Mouse (Mus musculus) MEL (cell line): ENCODE data around the gene Gm45261. TPM values are rescaled to one million over a fixed set of nuclear protein-coding genes. Genes with fewer than 3 reads are reported as not detected.

ENCODE experiments used
- DNase-seq: peaks from one replicate; pipeline ENCODE4 v3.0.0; 2011; ENCODE audit warnings: low read depth, low spot score
- H3K27ac ChIP-seq: 2 replicates; pipeline ENCODE4 v1.5.1; 2012; ENCODE audit warnings: low read depth, mild to moderate bottlenecking, control low read depth, low read length, moderate library complexity; ENCODE audit not compliant: control insufficient read depth
- H3K27me3 ChIP-seq, 2 experiments: fragments of 150-350 bp in 1 of 2; sonication (generic) in 1 of 2; 2 replicates each; pipeline ENCODE4 v1.6.1; 2012; ENCODE audit warnings: low read length in 2 of 2, mild to moderate bottlenecking in 2 of 2, improper control_type of control experiment in 1 of 2, moderate library complexity in 1 of 2; ENCODE audit not compliant: insufficient read depth in 2 of 2, control insufficient read depth in 1 of 2
- H3K36me3 ChIP-seq, 2 experiments: 2 replicates each; pipeline ENCODE4 v1.6.1; 2012 to 2014; ENCODE audit warnings: low read length in 2 of 2, improper control_type of control experiment in 1 of 2, inconsistent platforms in 1 of 2, mild to moderate bottlenecking in 1 of 2; ENCODE audit not compliant: insufficient read depth in 2 of 2, control insufficient read depth in 1 of 2
- H3K4me1 ChIP-seq, 2 experiments: fragments of 150-350 bp in 1 of 2; sonication (generic) in 1 of 2; 2 replicates each; pipeline ENCODE4 v1.6.1; 2012; ENCODE audit warnings: low read length in 2 of 2, improper control_type of control experiment in 1 of 2, mild to moderate bottlenecking in 1 of 2; ENCODE audit not compliant: insufficient read depth in 2 of 2, control insufficient read depth in 1 of 2
- H3K4me3 ChIP-seq, 2 experiments: fragments of 150-350 bp in 1 of 2; sonication (generic) in 1 of 2; 2 replicates each; pipeline ENCODE4 v1.5.1; 2012; ENCODE audit warnings: low read depth in 2 of 2, low read length in 2 of 2, mild to moderate bottlenecking in 2 of 2, moderate library complexity in 2 of 2, control low read depth in 1 of 2, improper control_type of control experiment in 1 of 2; ENCODE audit not compliant: control insufficient read depth in 1 of 2, insufficient read depth in 1 of 2
- H3K79me2 ChIP-seq: 2 replicates; pipeline ENCODE4 v1.6.1; 2012; ENCODE audit warnings: mild to moderate bottlenecking, low read length, moderate library complexity; ENCODE audit not compliant: control insufficient read depth, poor library complexity, insufficient read depth
- H3K9ac ChIP-seq: 2 replicates; pipeline ENCODE4 v1.6.1; 2012; ENCODE audit warnings: low read depth, mild to moderate bottlenecking, control low read depth, low read length, moderate library complexity; ENCODE audit not compliant: control insufficient read depth, poor library complexity, severe bottlenecking
- H3K9me3 ChIP-seq: fragments of 150-350 bp; sonication (generic); replicated peaks from 2 replicates; pipeline ENCODE4 v1.6.1; 2012; ENCODE audit warnings: mild to moderate bottlenecking, low read length, improper control_type of control experiment, moderate library complexity; ENCODE audit not compliant: insufficient read depth
- CHD1 ChIP-seq: IDR thresholded peaks from 2 replicates; pipeline ENCODE4 v1.6.1; 2012; ENCODE audit warnings: low read depth, mild to moderate bottlenecking, inconsistent platforms, low read length, improper control_type of control experiment
- CHD2 ChIP-seq: IDR thresholded peaks from 2 replicates; pipeline ENCODE4 v1.6.1; 2011; ENCODE audit warnings: low read length, improper control_type of control experiment
- EP300 ChIP-seq, 2 experiments: IDR thresholded peaks; 2 replicates each; pipeline ENCODE4 v1.6.1; 2011; ENCODE audit warnings: improper control_type of control experiment in 2 of 2, low read length in 2 of 2, low read depth in 1 of 2, mild to moderate bottlenecking in 1 of 2
- HCFC1 ChIP-seq: IDR thresholded peaks from 2 replicates; pipeline ENCODE4 v1.6.1; 2012; ENCODE audit warnings: low read depth, mild to moderate bottlenecking, inconsistent platforms, low read length, improper control_type of control experiment, moderate library complexity
- KAT2A ChIP-seq: conservative IDR thresholded peaks from 2 replicates; pipeline ENCODE4 v1.6.1; 2012; ENCODE audit warnings: low read depth, low read length, improper control_type of control experiment, inconsistent platforms
- MAFK ChIP-seq: IDR thresholded peaks from 2 replicates; pipeline ENCODE4 v1.6.1; 2011; ENCODE audit warnings: low read depth, mild to moderate bottlenecking, low read length, improper control_type of control experiment, borderline replicate concordance
- MEF2A ChIP-seq: IDR thresholded peaks from 2 replicates; pipeline ENCODE4 v1.6.1; 2014; ENCODE audit warnings: low read depth, mild to moderate bottlenecking, inconsistent platforms, low read length, improper control_type of control experiment; ENCODE audit not compliant: poor library complexity, insufficient replicate concordance, severe bottlenecking; ENCODE audit errors: extremely low read depth
- MXI1 ChIP-seq: IDR thresholded peaks from 2 replicates; pipeline ENCODE4 v1.6.1; 2011; ENCODE audit warnings: mild to moderate bottlenecking, low read depth, low read length, improper control_type of control experiment
- MYB ChIP-seq: IDR thresholded peaks from 2 replicates; pipeline ENCODE4 v1.6.1; 2011; ENCODE audit warnings: mild to moderate bottlenecking, low read depth, low read length, improper control_type of control experiment
- MYC ChIP-seq: IDR thresholded peaks from 2 replicates; pipeline ENCODE4 v1.6.1; 2011; ENCODE audit warnings: low read depth, mild to moderate bottlenecking, low read length, improper control_type of control experiment, moderate library complexity
- NELFE ChIP-seq: IDR thresholded peaks from 2 replicates; pipeline ENCODE4 v1.6.1; 2011; ENCODE audit warnings: low read depth, low read length, improper control_type of control experiment
- NRF1 ChIP-seq: IDR thresholded peaks from 2 replicates; pipeline ENCODE4 v1.6.1; 2014; ENCODE audit warnings: low read depth, mild to moderate bottlenecking, inconsistent platforms, low read length, improper control_type of control experiment, moderate library complexity; ENCODE audit not compliant: poor library complexity, insufficient read depth, severe bottlenecking
- POLR2AphosphoS2 ChIP-seq: IDR thresholded peaks from 2 replicates; pipeline ENCODE4 v1.6.1; 2011; ENCODE audit warnings: low read length, improper control_type of control experiment
- POLR2AphosphoS5 ChIP-seq: IDR thresholded peaks from 2 replicates; pipeline ENCODE4 v1.6.1; 2012; ENCODE audit warnings: low read depth, borderline replicate concordance, mild to moderate bottlenecking, inconsistent platforms, low read length, moderate library complexity, mixed read lengths
- RAD21 ChIP-seq: IDR thresholded peaks from 2 replicates; pipeline ENCODE4 v1.6.1; 2011; ENCODE audit warnings: mild to moderate bottlenecking, low read depth, low read length, improper control_type of control experiment
- RCOR1 ChIP-seq: IDR thresholded peaks from 2 replicates; pipeline ENCODE4 v1.6.1; 2012; ENCODE audit warnings: low read depth, mild to moderate bottlenecking, inconsistent platforms, low read length, improper control_type of control experiment
- SIN3A ChIP-seq: IDR thresholded peaks from 2 replicates; pipeline ENCODE4 v1.6.1; 2012; ENCODE audit warnings: low read length, improper control_type of control experiment, inconsistent platforms
- SMC3 ChIP-seq: IDR thresholded peaks from 2 replicates; pipeline ENCODE4 v1.6.1; 2011; ENCODE audit warnings: low read depth, low read length, improper control_type of control experiment
- TAL1 ChIP-seq: IDR thresholded peaks from 2 replicates; pipeline ENCODE4 v1.6.1; 2012; ENCODE audit warnings: mild to moderate bottlenecking, inconsistent platforms, low read length, moderate library complexity, mixed read lengths
- USF1 ChIP-seq: IDR thresholded peaks from 2 replicates; pipeline ENCODE4 v1.6.1; 2014; ENCODE audit warnings: low read depth, mild to moderate bottlenecking, inconsistent platforms, low read length, improper control_type of control experiment, moderate library complexity
- USF2 ChIP-seq, 2 experiments: IDR thresholded peaks; 2 replicates each; pipeline ENCODE4 v1.6.1; 2011 to 2012; ENCODE audit warnings: improper control_type of control experiment in 2 of 2, low read length in 2 of 2, borderline replicate concordance in 1 of 2, inconsistent platforms in 1 of 2, low read depth in 1 of 2, mild to moderate bottlenecking in 1 of 2; ENCODE audit not compliant: insufficient read depth in 1 of 2
- ZC3H11A ChIP-seq: IDR thresholded peaks from 2 replicates; pipeline ENCODE4 v1.6.1; 2012; ENCODE audit warnings: low read depth, mild to moderate bottlenecking, inconsistent platforms, low read length, improper control_type of control experiment
- ZKSCAN1 ChIP-seq: IDR thresholded peaks from 2 replicates; pipeline ENCODE4 v1.6.1; 2012; ENCODE audit warnings: low read depth, mild to moderate bottlenecking, inconsistent platforms, low read length, improper control_type of control experiment, moderate library complexity
- polyA plus RNA-seq, 2 experiments: library from polyadenylated mRNA; stranded (reverse) in 1 of 2; unstranded in 1 of 2; fragments of >175 nt in 1 of 2; fragments of >200 nt in 1 of 2; gene quantifications; 2 replicates each; pipeline versions ENCODE4 v1.2.1 to v1.2.4; 2012; ENCODE audit warnings: low replicate concordance in 2 of 2, low read depth in 1 of 2; ENCODE audit not compliant: insufficient read length in 2 of 2, insufficient read depth in 1 of 2, missing spikeins in 1 of 2
- total RNA-seq: library from RNA; depleted of rRNA; stranded (reverse); fragments of 300-350 nt; gene quantifications from 2 replicates; pipeline ENCODE4 v1.2.3, GENCODE M21; 2012

Gene Gm45261
- total and polyA plus RNA-seq, 3 experiments: not detected

DNA sequence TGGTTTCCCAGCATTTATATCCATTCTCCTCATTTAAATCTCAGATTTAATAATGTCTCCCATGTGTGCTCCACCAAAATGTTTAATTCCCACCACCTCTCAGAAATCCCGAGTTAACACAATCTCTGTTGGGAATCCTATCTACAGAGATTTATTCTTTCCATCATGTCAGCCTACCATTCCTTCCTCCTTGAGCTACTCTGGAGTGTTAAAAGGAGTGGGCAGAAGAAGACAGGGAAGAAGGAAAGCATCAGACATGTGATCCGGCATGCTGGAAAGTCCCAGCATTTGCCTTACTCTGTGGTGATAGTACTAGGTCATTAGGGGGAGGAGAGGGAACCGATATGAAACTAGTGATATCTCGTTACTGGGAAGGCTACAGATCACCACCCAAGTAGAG lies 42.8 kb upstream of the Gm45261 start:
- no peak for TF ChIP-seq MXI1
- TF ChIP-seq MYB: no peak
- TF ChIP-seq CHD1: no peak
- no peak for TF ChIP-seq MAFK
- H3K9ac ChIP-seq: no peak overlapping the region
- no peaks in the 10 kb centered on the region for H3K27me3 ChIP-seq
- H3K27ac ChIP-seq: no peak overlapping the region
- H3K4me3 ChIP-seq: no peak overlapping the region
- no peaks in the 10 kb centered on the region for H3K79me2 ChIP-seq
- no peaks in the 10 kb centered on the region for H3K4me1 ChIP-seq
- no peaks in the 10 kb centered on the region for H3K36me3 ChIP-seq
- no peak for DNase-seq
- no peaks in the 10 kb centered on the region for H3K9me3 ChIP-seq

DNA sequence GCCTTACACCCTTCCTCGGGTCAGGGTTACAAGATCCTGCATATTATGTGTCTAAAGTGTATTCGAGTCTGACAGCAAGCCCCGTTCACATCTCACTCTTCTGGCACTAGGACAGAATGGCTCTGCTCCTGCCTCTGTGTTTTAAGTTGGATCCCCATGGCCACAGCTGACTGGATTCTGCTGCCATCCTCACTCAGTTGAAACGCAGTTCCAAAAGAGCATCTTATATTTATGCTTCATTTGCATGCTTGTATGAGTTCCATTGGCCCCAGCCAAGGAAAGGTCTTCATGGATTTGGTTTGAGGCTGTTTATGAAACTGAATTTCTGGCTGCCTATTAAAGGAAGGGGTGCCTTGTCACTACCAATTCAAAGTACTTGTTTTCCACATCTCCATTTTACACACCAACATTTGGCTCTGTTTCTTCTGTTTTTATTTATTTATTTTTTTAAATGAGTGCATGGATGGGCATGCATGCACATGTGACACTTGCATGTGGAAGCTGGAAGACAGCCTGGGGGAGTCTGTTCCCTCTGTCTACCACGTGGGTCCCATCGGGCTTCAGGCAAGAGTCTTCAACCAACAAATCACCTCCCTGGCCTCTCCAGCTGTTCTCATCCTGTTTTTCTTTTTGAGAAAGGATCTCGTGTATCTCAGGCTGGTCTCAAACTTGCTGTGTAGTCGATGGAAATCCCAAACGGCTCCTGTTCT lies 41.4 kb upstream of the Gm45261 start:
- no peak overlapping the region for H3K4me3 ChIP-seq
- no peaks in the 10 kb centered on the region for H3K79me2 ChIP-seq
- TF ChIP-seq SIN3A: no peak
- TF ChIP-seq MEF2A: no peak
- no peak for TF ChIP-seq NELFE
- TF ChIP-seq USF1: no peak
- no peak for TF ChIP-seq HCFC1
- no peak for TF ChIP-seq RCOR1
- no peak for TF ChIP-seq KAT2A
- no peak for TF ChIP-seq TAL1
- TF ChIP-seq EP300 (IDR thresholded peaks at IDR 0.05; ENCODE audit: low read depth in 1 of 2, low read length in 2 of 2): no peak

DNA sequence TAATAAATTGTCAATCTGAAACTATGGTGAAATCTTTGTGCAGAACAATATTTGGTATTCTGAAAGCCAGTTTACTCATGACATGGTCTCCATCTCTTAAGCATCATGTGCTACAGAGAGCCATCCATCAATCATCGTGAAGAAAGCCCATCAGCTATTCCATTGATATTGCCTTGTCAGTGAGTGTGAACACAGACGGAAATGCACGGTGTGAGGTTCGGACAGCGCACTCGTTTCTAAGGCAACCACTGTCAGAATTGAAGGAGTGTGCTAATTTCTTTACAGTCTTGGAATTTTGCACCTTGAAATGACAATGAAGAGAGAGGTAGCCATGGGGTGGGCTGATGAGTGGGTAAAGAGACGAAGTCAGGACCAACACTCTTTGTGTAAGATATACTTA lies 38.0 kb upstream of the Gm45261 start:
- no peak overlapping the region for H3K9ac ChIP-seq
- no peak for DNase-seq
- H3K27ac ChIP-seq: no peak overlapping the region
- H3K36me3 ChIP-seq: no peaks in the 10 kb centered on the region
- no peaks in the 10 kb centered on the region for H3K79me2 ChIP-seq
- no peaks in the 10 kb centered on the region for H3K9me3 ChIP-seq
- H3K27me3 ChIP-seq: no peaks in the 10 kb centered on the region; a peak in 1 of 4 replicates
- TF ChIP-seq USF2 (IDR thresholded peaks at IDR 0.05; ENCODE audit: borderline replicate concordance in 1 of 2, insufficient read depth in 1 of 2, low read depth in 1 of 2, low read length in 2 of 2) (no peak), POLR2AphosphoS2 (no peak), NRF1 (no peak), MAFK (no peak), ZKSCAN1 (no peak), HCFC1 (no peak), NELFE (no peak), EP300 (IDR thresholded peaks at IDR 0.05; ENCODE audit: low read depth in 1 of 2, low read length in 2 of 2) (no peak), POLR2AphosphoS5 (no peak), SMC3 (no peak), MXI1 (no peak), ZC3H11A (no peak), CHD2 (no peak), RAD21 (no peak), CHD1 (no peak), MYC (no peak)
- no peak overlapping the region for H3K4me3 ChIP-seq
- no peaks in the 10 kb centered on the region for H3K4me1 ChIP-seq

More for the DNA sequence above, 41.4 kb upstream of the Gm45261 start:
- H3K27ac ChIP-seq: no peak overlapping the region
- no peaks in the 10 kb centered on the region for H3K36me3 ChIP-seq
- H3K27me3 ChIP-seq: no peaks in the 10 kb centered on the region
- no peaks in the 10 kb centered on the region for H3K9me3 ChIP-seq
- no peaks in the 10 kb centered on the region for H3K4me1 ChIP-seq
- H3K9ac ChIP-seq: no peak overlapping the region
- DNase-seq: no peak
